Mouse (Mus musculus): Measurements from ENCODE around the gene Tbca. TPM values are rescaled to one million over a fixed set of nuclear protein-coding genes. Genes with fewer than 3 reads are reported as not detected.

Gene Tbca
- polyA plus RNA-seq (2021; fragmentation: Nextera tagmentation): 259 and 266 TPM in 2 replicates
- long read RNA-seq, experiment 1, transcript Tbca-201 (4 exons, 559 nt): major isoform, 84 of 90 reads
- long read RNA-seq, experiment 1, partial matches to known transcripts: 4 of 90 reads
- long read RNA-seq, experiment 1, other reads (novel, unspliced or antisense): 1 of 90 reads
- long read RNA-seq, experiment 2, transcript Tbca-201 (4 exons, 559 nt): major isoform, 9 of 12 reads
- long read RNA-seq, experiment 2, partial matches to known transcripts: 1 of 12 reads
- long read RNA-seq, experiment 2, other reads (novel, unspliced or antisense): 2 of 12 reads

DNA sequence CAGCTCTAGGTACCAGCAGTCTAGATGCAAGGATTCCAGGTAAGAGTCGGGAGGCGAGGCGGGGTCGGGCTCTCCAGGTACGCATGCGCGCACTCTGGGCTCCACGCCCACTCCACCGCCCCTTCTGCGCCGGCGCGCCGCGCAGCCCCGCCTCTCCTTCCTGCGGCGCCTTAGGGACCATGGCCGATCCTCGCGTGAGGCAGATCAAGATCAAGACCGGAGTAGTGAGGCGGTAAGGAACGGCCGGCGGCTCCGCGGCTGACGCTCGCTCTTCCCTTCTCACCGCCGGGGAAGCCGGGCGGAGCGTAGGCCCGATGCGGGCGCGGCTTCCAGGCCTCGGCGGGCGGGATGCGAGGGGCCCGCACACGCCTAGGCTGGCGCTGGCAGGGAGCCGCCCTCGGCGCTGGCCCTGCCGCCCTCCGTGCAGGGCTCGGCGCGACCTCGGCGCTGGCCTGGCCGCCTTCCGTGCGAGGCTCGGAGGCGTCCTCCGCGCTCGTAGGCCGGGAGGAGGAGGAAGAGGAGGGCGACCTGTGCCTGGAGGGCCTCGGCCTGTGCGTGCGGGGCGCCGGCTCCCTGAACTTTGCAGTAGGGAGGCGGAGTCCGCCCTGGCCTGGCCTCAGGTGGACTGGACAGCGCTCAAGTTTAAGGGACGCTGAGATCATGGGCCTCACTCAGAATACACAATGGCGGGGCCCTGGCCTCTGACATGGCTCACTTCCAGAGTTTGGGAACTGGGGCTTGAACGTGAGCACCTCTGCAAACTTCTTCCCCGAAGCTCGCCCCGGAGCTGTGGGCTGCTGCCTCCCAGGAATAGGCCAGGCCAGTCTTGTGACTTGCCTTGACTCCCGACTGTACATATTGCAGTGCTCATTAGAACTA is at the start of gene Tbca:
TSS of gene Tbca (plus strand) at position 140 of the 879 bp plus-strand sequence.

DNA sequence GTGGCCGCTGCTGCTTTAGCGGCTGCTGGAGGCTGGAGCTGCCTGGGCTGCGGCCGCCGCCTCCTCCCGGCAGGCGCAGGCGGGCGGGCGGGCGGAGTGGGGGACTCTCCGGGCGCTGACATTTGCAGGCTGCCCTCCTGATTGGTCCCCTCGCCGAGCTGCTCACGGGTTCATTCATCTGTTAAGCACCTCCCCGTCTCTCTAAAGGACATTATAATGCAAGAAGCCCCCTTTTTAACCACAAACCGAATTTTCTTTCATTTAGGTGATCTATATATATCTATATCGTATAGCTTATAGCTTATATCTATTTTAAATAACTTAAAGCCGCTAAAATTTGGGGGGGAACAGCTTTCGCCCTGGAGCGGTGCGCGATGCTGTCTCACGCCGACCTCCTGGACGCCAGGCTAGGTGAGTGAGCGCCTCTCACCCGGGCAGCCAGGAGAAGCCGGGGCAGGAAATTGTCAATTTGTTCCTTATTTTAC is 86.7 kb downstream of the Tbca start, which contains the start of gene Otp:
TSS of gene Otp (plus strand) at position 207 of the 485 bp plus-strand sequence.

Other genes starting within 250 kb of the Tbca start
- not detected in 2 replicates for gene Otp, start 86.7 kb downstream of the Tbca start, polyA plus RNA-seq (2021; fragmentation: Nextera tagmentation)
- 26.7 and 30.4 TPM in 2 replicates for gene Wdr41, start 187.4 kb downstream of the Tbca start, polyA plus RNA-seq (2021; fragmentation: Nextera tagmentation)

Data from layer of hippocampus, adult 6 months (tissue).